Mouse (Mus musculus): ENCODE results near the gene Gkn3. TPM values are rescaled to one million over a fixed set of nuclear protein-coding genes. Genes with fewer than 3 reads are reported as not detected.
A peak's percentile ranks its signal among the peaks of the same experiment; 100 is the strongest.

The Gkn3 gene
- 0.42 TPM in 1 of 2 replicates, not detected in the other for polyA plus RNA-seq (2014; fragmentation: Nextera tagmentation; extraction: Ambion mirVana)

DNA sequence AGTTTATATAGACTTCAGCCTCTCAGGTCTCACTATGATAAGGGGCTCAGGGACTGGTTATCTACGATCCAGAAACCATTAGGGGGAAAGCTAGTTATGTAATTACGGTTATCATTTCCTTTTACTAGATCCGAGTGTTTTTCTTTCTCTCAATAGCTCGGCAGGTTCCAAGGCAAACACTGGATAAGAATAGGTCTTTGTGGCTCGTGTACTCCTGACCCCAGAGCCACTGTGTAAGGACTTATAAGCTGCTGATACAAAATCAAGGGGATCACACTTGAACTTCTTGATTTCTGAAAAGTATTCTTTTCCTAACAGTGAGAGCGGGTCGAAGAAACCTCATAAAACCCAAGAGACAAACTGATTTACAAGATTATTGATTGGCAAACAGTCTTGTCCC is at the start of gene Gkn3:
Gkn3 (minus strand) TSS at position 59 of the 400 bp plus-strand sequence.
- WGBS: 60% methylated on average over 7 of the region's 7 CpGs

GRCm38 (mm10) chr6:87436745-87437144 is 48.0 kb upstream of the Gkn3 start:
- 91% methylated on average over 8 of the region's 8 CpGs for WGBS
- Histone ChIP-seq H3K4me2 (ENCODE audit: low read depth, low read length) (no peak overlapping the region), H3K4me1 (ENCODE audit: control insufficient read depth, insufficient read depth, low read length) (no peaks in the 10 kb centered on the region), H3K36me3 (ENCODE audit: control insufficient read depth, insufficient read depth, low read length) (no peaks in the 10 kb centered on the region), H3K4me3 (ENCODE audit: low read depth, low read length) (no peak overlapping the region), H3K27me3 (ENCODE audit: control insufficient read depth, insufficient read depth, low read length) (no peaks in the 10 kb centered on the region), H3K27ac (ENCODE audit: low read depth, low read length) (no peak overlapping the region), H3K9me3 (ENCODE audit: control insufficient read depth, low read length) (no peaks in the 10 kb centered on the region), H3K9ac (replicated peaks; ENCODE audit: low read depth, low read length) (no peak overlapping the region)
- ATAC-seq (ENCODE audit: low read depth): no peak

More for the DNA sequence above, at the start of gene Gkn3:
- Histone ChIP-seq H3K9ac (replicated peaks; ENCODE audit: low read depth, low read length) (no peak within 1 kb of the TSS), H3K36me3 (ENCODE audit: control insufficient read depth, insufficient read depth, low read length) (no peaks in the 10 kb centered on the region), H3K27ac (ENCODE audit: low read depth, low read length) (no peak within 1 kb of the TSS), H3K27me3 (ENCODE audit: control insufficient read depth, insufficient read depth, low read length) (no peaks in the 10 kb centered on the region), H3K4me3 (ENCODE audit: low read depth, low read length) (no peak within 1 kb of the TSS), H3K4me1 (ENCODE audit: control insufficient read depth, insufficient read depth, low read length) (no peaks in the 10 kb centered on the region), H3K4me2 (ENCODE audit: low read depth, low read length) (no peak within 1 kb of the TSS), H3K9me3 (ENCODE audit: control insufficient read depth, low read length) (no peaks in the 10 kb centered on the region)
- ATAC-seq (ENCODE audit: low read depth): no peak

DNA sequence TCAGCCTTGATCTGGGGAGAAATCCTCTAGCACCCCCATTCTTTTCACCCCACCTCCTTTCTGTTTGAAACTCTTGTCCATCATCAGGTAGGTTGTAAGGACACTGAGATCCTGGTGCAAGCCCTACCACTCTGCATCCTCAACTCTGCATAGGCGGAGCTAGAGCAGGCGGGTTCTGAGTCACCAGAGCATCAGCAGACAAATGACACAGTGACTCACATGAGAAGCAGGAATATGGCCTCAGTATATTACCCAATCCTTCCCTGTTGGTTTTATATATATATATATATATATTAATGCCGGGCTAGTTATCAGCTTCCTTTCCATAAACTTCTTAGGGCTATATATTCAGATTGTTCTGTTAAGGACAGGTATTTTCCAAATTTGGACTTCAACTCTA is 47.1 kb upstream of the Gkn3 start:
- Histone ChIP-seq H3K36me3 (ENCODE audit: control insufficient read depth, insufficient read depth, low read length) (no peaks in the 10 kb centered on the region), H3K9me3 (ENCODE audit: control insufficient read depth, low read length) (no peaks in the 10 kb centered on the region), H3K4me1 (ENCODE audit: control insufficient read depth, insufficient read depth, low read length) (no peaks in the 10 kb centered on the region), H3K27me3 (ENCODE audit: control insufficient read depth, insufficient read depth, low read length) (no peaks in the 10 kb centered on the region), H3K9ac (replicated peaks; ENCODE audit: low read depth, low read length) (no peak overlapping the region), H3K27ac (ENCODE audit: low read depth, low read length) (no peak overlapping the region), H3K4me2 (ENCODE audit: low read depth, low read length) (no peak overlapping the region), H3K4me3 (ENCODE audit: low read depth, low read length) (no peak overlapping the region)
- ATAC-seq (ENCODE audit: low read depth): no peak
- 96% methylated on average over 3 of the region's 3 CpGs for WGBS

- Histone ChIP-seq H3K9ac (replicated peaks; ENCODE audit: low read depth, low read length) (no peak within 1 kb of the TSS), H3K4me3 (ENCODE audit: low read depth, low read length) (no peak within 1 kb of the TSS), H3K27ac (ENCODE audit: low read depth, low read length) (no peak within 1 kb of the TSS), H3K4me2 (ENCODE audit: low read depth, low read length) (no peak within 1 kb of the TSS), H3K9me3 (ENCODE audit: control insufficient read depth, low read length) (no peaks in the 10 kb centered on the region), H3K27me3 (ENCODE audit: control insufficient read depth, insufficient read depth, low read length) (no peaks in the 10 kb centered on the region), H3K4me1 (ENCODE audit: control insufficient read depth, insufficient read depth, low read length) (no peaks in the 10 kb centered on the region), H3K36me3 (ENCODE audit: control insufficient read depth, insufficient read depth, low read length) (no peaks in the 10 kb centered on the region)
- 78% methylated on average over 7 of the region's 7 CpGs for WGBS
- no peak for ATAC-seq (ENCODE audit: low read depth)
Measured at GRCm38 (mm10) chr6:87428487-87429044, 39.8 kb upstream of the Gkn3 start, which contains the start of gene Bmp10. Gene Bmp10, plus strand, starts transcription at chr6:87428994.

DNA sequence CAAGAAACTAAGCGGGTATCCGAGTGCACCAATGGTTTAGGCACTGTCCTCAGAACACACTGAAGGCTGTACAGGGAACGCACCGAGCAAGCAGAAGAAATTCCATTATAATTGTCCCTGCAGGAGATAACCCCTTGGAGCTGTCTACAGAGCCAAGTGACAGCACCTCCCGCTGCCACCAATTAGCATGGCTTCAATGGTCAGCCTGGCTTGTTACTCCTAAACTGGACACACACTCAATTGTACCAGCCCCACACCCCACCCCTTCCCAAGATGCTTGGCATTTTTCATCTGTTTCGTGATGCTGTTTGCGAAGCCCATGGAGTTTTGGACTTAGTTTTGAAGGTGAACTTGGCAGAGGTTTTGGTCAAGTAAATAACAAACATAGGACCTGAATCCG is 38.9 kb upstream of the Gkn3 start:
- Histone ChIP-seq H3K4me2 (ENCODE audit: low read depth, low read length) (no peak overlapping the region), H3K36me3 (ENCODE audit: control insufficient read depth, insufficient read depth, low read length) (no peaks in the 10 kb centered on the region), H3K4me1 (ENCODE audit: control insufficient read depth, insufficient read depth, low read length) (no peaks in the 10 kb centered on the region), H3K27ac (ENCODE audit: low read depth, low read length) (no peak overlapping the region), H3K9ac (replicated peaks; ENCODE audit: low read depth, low read length) (no peak overlapping the region), H3K4me3 (ENCODE audit: low read depth, low read length) (no peak overlapping the region), H3K27me3 (ENCODE audit: control insufficient read depth, insufficient read depth, low read length) (no peaks in the 10 kb centered on the region), H3K9me3 (ENCODE audit: control insufficient read depth, low read length) (no peaks in the 10 kb centered on the region)
- ATAC-seq (ENCODE audit: low read depth): no peak
- 69% methylated on average over 8 of the region's 8 CpGs for WGBS

DNA sequence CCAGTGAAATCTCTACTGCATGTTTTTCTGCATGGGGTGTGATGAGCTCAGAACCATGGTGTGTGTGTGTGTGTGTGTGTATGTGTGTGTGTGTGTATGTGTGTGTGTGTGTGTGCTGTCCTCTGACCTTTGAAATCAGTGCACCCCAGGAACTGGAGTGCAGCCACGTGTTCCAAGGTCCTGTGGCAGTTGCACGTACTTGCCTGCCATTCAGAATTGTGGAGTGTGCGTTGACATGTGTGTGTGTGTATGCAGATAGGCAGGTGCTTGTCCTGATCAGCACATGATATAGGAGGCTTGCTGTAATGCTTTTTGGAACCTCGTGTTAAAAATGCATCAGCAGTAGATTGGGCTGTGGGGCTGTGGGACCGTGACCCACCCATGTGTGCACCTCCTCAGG is 38.2 kb upstream of the Gkn3 start:
- H3K36me3 ChIP-seq (ENCODE audit: control insufficient read depth, insufficient read depth, low read length): no peaks in the 10 kb centered on the region
- no peaks in the 10 kb centered on the region for H3K9me3 ChIP-seq (ENCODE audit: control insufficient read depth, low read length)
- H3K4me2 ChIP-seq (ENCODE audit: low read depth, low read length): no peak overlapping the region
- no peak for ATAC-seq (ENCODE audit: low read depth)
- no peak overlapping the region for H3K4me3 ChIP-seq (ENCODE audit: low read depth, low read length)
- H3K27me3 ChIP-seq (ENCODE audit: control insufficient read depth, insufficient read depth, low read length): no peaks in the 10 kb centered on the region
- no peak overlapping the region for H3K27ac ChIP-seq (ENCODE audit: low read depth, low read length)
- no peak overlapping the region for H3K9ac ChIP-seq (replicated peaks; ENCODE audit: low read depth, low read length)
- WGBS: 77% methylated on average over 5 of the region's 5 CpGs
- no peaks in the 10 kb centered on the region for H3K4me1 ChIP-seq (ENCODE audit: control insufficient read depth, insufficient read depth, low read length)

DNA sequence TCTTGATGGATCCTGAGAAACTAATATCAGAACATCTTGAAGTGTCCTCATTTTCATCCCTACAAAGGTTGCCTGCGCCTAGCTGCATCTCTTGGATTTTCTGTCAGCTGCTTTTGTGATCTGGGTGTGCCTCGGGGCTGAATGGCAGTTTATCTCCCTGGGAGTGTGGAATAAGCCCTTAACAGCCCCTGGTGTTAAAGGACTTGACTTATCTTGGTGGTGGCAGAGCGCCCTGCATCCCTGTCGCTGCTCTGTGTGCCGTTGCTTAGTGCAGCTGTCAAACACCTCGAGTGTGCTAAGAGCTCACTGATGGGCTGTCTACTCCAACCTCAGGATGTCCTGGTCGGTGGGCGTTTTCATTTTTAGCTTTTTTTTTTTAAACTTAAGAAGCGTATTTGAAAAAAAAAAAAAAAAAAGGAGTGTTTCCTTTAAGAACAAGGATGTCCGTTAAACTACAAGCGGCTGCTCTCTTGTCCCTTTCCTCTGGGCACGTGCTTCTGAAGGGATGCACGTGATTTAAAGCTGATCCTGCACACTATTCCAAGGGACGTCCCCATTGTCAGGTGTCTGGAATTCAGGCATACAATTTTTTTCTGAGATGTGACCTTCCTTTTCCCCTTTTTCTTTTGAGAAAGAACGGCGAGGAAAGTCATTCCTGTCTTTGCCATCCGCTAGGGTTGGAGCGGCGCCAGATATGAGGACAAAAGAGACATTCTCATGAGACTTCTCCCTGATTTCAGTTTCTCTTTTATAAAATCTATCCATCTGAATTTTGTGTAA is 35.5 kb upstream of the Gkn3 start:
- WGBS: 49% methylated on average over 19 of the region's 19 CpGs
- Histone ChIP-seq H3K4me3 (ENCODE audit: low read depth, low read length) (no peak overlapping the region), H3K9ac (replicated peaks; ENCODE audit: low read depth, low read length) (no peak overlapping the region), H3K36me3 (ENCODE audit: control insufficient read depth, insufficient read depth, low read length) (no peaks in the 10 kb centered on the region), H3K27ac (ENCODE audit: low read depth, low read length) (no peak overlapping the region), H3K4me2 (ENCODE audit: low read depth, low read length) (peak overlapping the region; percentile 21; the same call in 1 of the 2 replicates), H3K27me3 (ENCODE audit: control insufficient read depth, insufficient read depth, low read length) (no peaks in the 10 kb centered on the region), H3K4me1 (ENCODE audit: control insufficient read depth, insufficient read depth, low read length) (no peaks in the 10 kb centered on the region), H3K9me3 (ENCODE audit: control insufficient read depth, low read length) (no peaks in the 10 kb centered on the region)
- no peak; the same call in 1 of the 2 replicates for ATAC-seq (ENCODE audit: low read depth)

GRCm38 (mm10) chr6:87422304-87422703 is 33.6 kb upstream of the Gkn3 start:
- H3K4me2 ChIP-seq (ENCODE audit: low read depth, low read length): no peak overlapping the region
- H3K9ac ChIP-seq (replicated peaks; ENCODE audit: low read depth, low read length): no peak overlapping the region
- 83% methylated on average over 7 of the region's 7 CpGs for WGBS
- H3K27me3 ChIP-seq (ENCODE audit: control insufficient read depth, insufficient read depth, low read length): no peaks in the 10 kb centered on the region
- H3K4me3 ChIP-seq (ENCODE audit: low read depth, low read length): no peak overlapping the region
- H3K27ac ChIP-seq (ENCODE audit: low read depth, low read length): no peak overlapping the region
- no peaks in the 10 kb centered on the region for H3K4me1 ChIP-seq (ENCODE audit: control insufficient read depth, insufficient read depth, low read length)
- no peaks in the 10 kb centered on the region for H3K9me3 ChIP-seq (ENCODE audit: control insufficient read depth, low read length)
- ATAC-seq (ENCODE audit: low read depth): no peak
- no peaks in the 10 kb centered on the region for H3K36me3 ChIP-seq (ENCODE audit: control insufficient read depth, insufficient read depth, low read length)

DNA sequence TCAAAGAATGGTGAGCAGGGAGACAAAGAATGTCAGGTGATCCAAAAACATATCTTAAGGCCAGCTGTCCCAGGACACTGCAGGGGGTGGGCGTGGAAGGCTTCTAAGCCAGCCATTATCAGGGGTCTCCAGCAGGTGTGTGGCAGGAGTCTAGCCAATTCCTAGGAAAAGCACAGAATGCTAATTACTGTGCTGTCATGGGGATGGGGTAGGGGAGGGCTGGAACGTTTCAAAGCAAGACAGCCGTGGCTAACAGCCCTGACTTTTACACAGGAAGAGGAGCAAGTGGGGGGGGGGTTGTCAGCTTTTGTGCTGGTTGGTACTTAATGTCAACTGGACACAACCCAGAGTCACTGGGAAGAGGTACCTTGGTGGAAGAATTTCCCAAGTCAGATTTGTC is 23.3 kb upstream of the Gkn3 start:
- peak; percentile 58; the same call in 1 of the 2 replicates for ATAC-seq (ENCODE audit: low read depth)
- no peak overlapping the region for H3K4me2 ChIP-seq (ENCODE audit: low read depth, low read length)
- H3K4me1 ChIP-seq (ENCODE audit: control insufficient read depth, insufficient read depth, low read length): no peaks in the 10 kb centered on the region
- no peaks in the 10 kb centered on the region for H3K36me3 ChIP-seq (ENCODE audit: control insufficient read depth, insufficient read depth, low read length)
- H3K27me3 ChIP-seq (ENCODE audit: control insufficient read depth, insufficient read depth, low read length): no peaks in the 10 kb centered on the region
- no peak overlapping the region for H3K9ac ChIP-seq (replicated peaks; ENCODE audit: low read depth, low read length)
- H3K4me3 ChIP-seq (ENCODE audit: low read depth, low read length): no peak overlapping the region
- WGBS: 11% methylated on average over 3 of the region's 3 CpGs
- no peak overlapping the region for H3K27ac ChIP-seq (ENCODE audit: low read depth, low read length)
- no peaks in the 10 kb centered on the region for H3K9me3 ChIP-seq (ENCODE audit: control insufficient read depth, low read length)
